Mouse (Mus musculus) MEL (cell line): ENCODE measurements around the gene Pomgnt1. TPM values are rescaled to one million over a fixed set of nuclear protein-coding genes. Genes with fewer than 3 reads are reported as not detected.

Experiments used
- DNase-seq: peaks from one replicate; pipeline ENCODE4 v3.0.0; 2011; ENCODE audit warnings: low read depth, low spot score
- H3K27ac ChIP-seq: 2 replicates; pipeline ENCODE4 v1.5.1; 2012; ENCODE audit warnings: low read depth, mild to moderate bottlenecking, control low read depth, low read length, moderate library complexity; ENCODE audit not compliant: control insufficient read depth
- H3K27me3 ChIP-seq, 2 experiments: fragments of 150-350 bp in 1 of 2; sonication (generic) in 1 of 2; 2 replicates each; pipeline ENCODE4 v1.6.1; 2012; ENCODE audit warnings: low read length in 2 of 2, mild to moderate bottlenecking in 2 of 2, improper control_type of control experiment in 1 of 2, moderate library complexity in 1 of 2; ENCODE audit not compliant: insufficient read depth in 2 of 2, control insufficient read depth in 1 of 2
- H3K36me3 ChIP-seq, 2 experiments: 2 replicates each; pipeline ENCODE4 v1.6.1; 2012 to 2014; ENCODE audit warnings: low read length in 2 of 2, improper control_type of control experiment in 1 of 2, inconsistent platforms in 1 of 2, mild to moderate bottlenecking in 1 of 2; ENCODE audit not compliant: insufficient read depth in 2 of 2, control insufficient read depth in 1 of 2
- H3K4me1 ChIP-seq, 2 experiments: fragments of 150-350 bp in 1 of 2; sonication (generic) in 1 of 2; 2 replicates each; pipeline ENCODE4 v1.6.1; 2012; ENCODE audit warnings: low read length in 2 of 2, improper control_type of control experiment in 1 of 2, mild to moderate bottlenecking in 1 of 2; ENCODE audit not compliant: insufficient read depth in 2 of 2, control insufficient read depth in 1 of 2
- H3K4me3 ChIP-seq, 2 experiments: fragments of 150-350 bp in 1 of 2; sonication (generic) in 1 of 2; 2 replicates each; pipeline ENCODE4 v1.5.1; 2012; ENCODE audit warnings: low read depth in 2 of 2, low read length in 2 of 2, mild to moderate bottlenecking in 2 of 2, moderate library complexity in 2 of 2, control low read depth in 1 of 2, improper control_type of control experiment in 1 of 2; ENCODE audit not compliant: control insufficient read depth in 1 of 2, insufficient read depth in 1 of 2
- H3K79me2 ChIP-seq: 2 replicates; pipeline ENCODE4 v1.6.1; 2012; ENCODE audit warnings: mild to moderate bottlenecking, low read length, moderate library complexity; ENCODE audit not compliant: control insufficient read depth, poor library complexity, insufficient read depth
- H3K9ac ChIP-seq: 2 replicates; pipeline ENCODE4 v1.6.1; 2012; ENCODE audit warnings: low read depth, mild to moderate bottlenecking, control low read depth, low read length, moderate library complexity; ENCODE audit not compliant: control insufficient read depth, poor library complexity, severe bottlenecking
- H3K9me3 ChIP-seq: fragments of 150-350 bp; sonication (generic); replicated peaks from 2 replicates; pipeline ENCODE4 v1.6.1; 2012; ENCODE audit warnings: mild to moderate bottlenecking, low read length, improper control_type of control experiment, moderate library complexity; ENCODE audit not compliant: insufficient read depth
- CHD2 ChIP-seq: IDR thresholded peaks from 2 replicates; pipeline ENCODE4 v1.6.1; 2011; ENCODE audit warnings: low read length, improper control_type of control experiment
- CTCF ChIP-seq, 3 experiments: IDR thresholded peaks in 2 of 3; conservative IDR thresholded peaks in 1 of 3; 2 replicates each; pipeline ENCODE4 v1.5.1; 2011 to 2012; ENCODE audit warnings: low read length in 3 of 3, low read depth in 2 of 3, mild to moderate bottlenecking in 2 of 3, improper control_type of control experiment in 1 of 3, inconsistent platforms in 1 of 3, mixed read lengths in 1 of 3, moderate library complexity in 1 of 3; ENCODE audit not compliant: control insufficient read depth in 1 of 3, insufficient read depth in 1 of 3, poor library complexity in 1 of 3, severe bottlenecking in 1 of 3
- E2F4 ChIP-seq: IDR thresholded peaks from 2 replicates; pipeline ENCODE4 v1.6.1; 2011; ENCODE audit warnings: low read depth, low read length, improper control_type of control experiment, borderline replicate concordance
- HCFC1 ChIP-seq: IDR thresholded peaks from 2 replicates; pipeline ENCODE4 v1.6.1; 2012; ENCODE audit warnings: low read depth, mild to moderate bottlenecking, inconsistent platforms, low read length, improper control_type of control experiment, moderate library complexity
- MAX ChIP-seq: IDR thresholded peaks from 2 replicates; pipeline ENCODE4 v1.6.1; 2011; ENCODE audit warnings: low read length, improper control_type of control experiment
- MXI1 ChIP-seq: IDR thresholded peaks from 2 replicates; pipeline ENCODE4 v1.6.1; 2011; ENCODE audit warnings: mild to moderate bottlenecking, low read depth, low read length, improper control_type of control experiment
- MYC ChIP-seq: IDR thresholded peaks from 2 replicates; pipeline ENCODE4 v1.6.1; 2011; ENCODE audit warnings: low read depth, mild to moderate bottlenecking, low read length, improper control_type of control experiment, moderate library complexity
- NELFE ChIP-seq: IDR thresholded peaks from 2 replicates; pipeline ENCODE4 v1.6.1; 2011; ENCODE audit warnings: low read depth, low read length, improper control_type of control experiment
- NRF1 ChIP-seq: IDR thresholded peaks from 2 replicates; pipeline ENCODE4 v1.6.1; 2014; ENCODE audit warnings: low read depth, mild to moderate bottlenecking, inconsistent platforms, low read length, improper control_type of control experiment, moderate library complexity; ENCODE audit not compliant: poor library complexity, insufficient read depth, severe bottlenecking
- POLR2A ChIP-seq, 2 experiments: IDR thresholded peaks; 2 replicates each; pipeline ENCODE4 v1.6.1; 2011 to 2012; ENCODE audit warnings: low read length in 2 of 2, mild to moderate bottlenecking in 2 of 2, control low read depth in 1 of 2, improper control_type of control experiment in 1 of 2, low read depth in 1 of 2, moderate library complexity in 1 of 2; ENCODE audit not compliant: control insufficient read depth in 1 of 2, insufficient read depth in 1 of 2, poor library complexity in 1 of 2
- POLR2AphosphoS2 ChIP-seq: IDR thresholded peaks from 2 replicates; pipeline ENCODE4 v1.6.1; 2011; ENCODE audit warnings: low read length, improper control_type of control experiment
- RCOR1 ChIP-seq: IDR thresholded peaks from 2 replicates; pipeline ENCODE4 v1.6.1; 2012; ENCODE audit warnings: low read depth, mild to moderate bottlenecking, inconsistent platforms, low read length, improper control_type of control experiment
- SIN3A ChIP-seq: IDR thresholded peaks from 2 replicates; pipeline ENCODE4 v1.6.1; 2012; ENCODE audit warnings: low read length, improper control_type of control experiment, inconsistent platforms
- SMC3 ChIP-seq: IDR thresholded peaks from 2 replicates; pipeline ENCODE4 v1.6.1; 2011; ENCODE audit warnings: low read depth, low read length, improper control_type of control experiment
- USF1 ChIP-seq: IDR thresholded peaks from 2 replicates; pipeline ENCODE4 v1.6.1; 2014; ENCODE audit warnings: low read depth, mild to moderate bottlenecking, inconsistent platforms, low read length, improper control_type of control experiment, moderate library complexity
- ZC3H11A ChIP-seq: IDR thresholded peaks from 2 replicates; pipeline ENCODE4 v1.6.1; 2012; ENCODE audit warnings: low read depth, mild to moderate bottlenecking, inconsistent platforms, low read length, improper control_type of control experiment
- ZMIZ1 ChIP-seq: IDR thresholded peaks from 2 replicates; pipeline ENCODE4 v1.6.1; 2012; ENCODE audit warnings: low read depth, mild to moderate bottlenecking, inconsistent platforms, low read length, improper control_type of control experiment, moderate library complexity
- polyA plus RNA-seq, 2 experiments: library from polyadenylated mRNA; stranded (reverse) in 1 of 2; unstranded in 1 of 2; fragments of >175 nt in 1 of 2; fragments of >200 nt in 1 of 2; gene quantifications; 2 replicates each; pipeline versions ENCODE4 v1.2.1 to v1.2.4; 2012; ENCODE audit warnings: low replicate concordance in 2 of 2, low read depth in 1 of 2; ENCODE audit not compliant: insufficient read length in 2 of 2, insufficient read depth in 1 of 2, missing spikeins in 1 of 2
- total RNA-seq: library from RNA; depleted of rRNA; stranded (reverse); fragments of 300-350 nt; gene quantifications from 2 replicates; pipeline ENCODE4 v1.2.3, GENCODE M21; 2012

The Pomgnt1 gene
- total and polyA plus RNA-seq, 3 experiments, result 33.6 to 35.3 TPM; not detected in 1

GRCm38 (mm10) chr4:116150156-116150861, 26.7 kb downstream of the Pomgnt1 start:
- Histone ChIP-seq H3K79me2 (peaks cover 14% of the 10 kb centered on the region), H3K27ac (peak overlapping the region; percentile 67), H3K9me3 (no peaks in the 10 kb centered on the region), H3K4me3 (peak overlapping the region; percentile 90 to 98), H3K9ac (peak overlapping the region; percentile 94), H3K27me3 (no peaks in the 10 kb centered on the region), H3K4me1 (peaks cover 0 to 10% of the 10 kb centered on the region in 2 experiments; a peak in 2 of 4 replicates), H3K36me3 (peaks cover 0 to 4% of the 10 kb centered on the region in 2 experiments)
- TF ChIP-seq POLR2AphosphoS2 (peak; percentile 53; the same call in 1 of the 2 replicates), SIN3A (peak; percentile 73), SMC3 (no peak), MXI1 (peak; percentile 32; the same call in 1 of the 2 replicates), NRF1 (no peak), POLR2A (IDR thresholded peaks at IDR 0.05; ENCODE audit: control insufficient read depth in 1 of 2, insufficient read depth in 1 of 2, low read depth in 1 of 2, low read length in 2 of 2, poor library complexity in 1 of 2) (peak; percentile 83 to 99), NELFE (peak; percentile 86), RCOR1 (no peak), ZMIZ1 (peak; percentile 70; the same call in 1 of the 2 replicates), HCFC1 (peak; percentile 59), USF1 (no peak)
- DNase-seq, result peak; percentile 68

DNA sequence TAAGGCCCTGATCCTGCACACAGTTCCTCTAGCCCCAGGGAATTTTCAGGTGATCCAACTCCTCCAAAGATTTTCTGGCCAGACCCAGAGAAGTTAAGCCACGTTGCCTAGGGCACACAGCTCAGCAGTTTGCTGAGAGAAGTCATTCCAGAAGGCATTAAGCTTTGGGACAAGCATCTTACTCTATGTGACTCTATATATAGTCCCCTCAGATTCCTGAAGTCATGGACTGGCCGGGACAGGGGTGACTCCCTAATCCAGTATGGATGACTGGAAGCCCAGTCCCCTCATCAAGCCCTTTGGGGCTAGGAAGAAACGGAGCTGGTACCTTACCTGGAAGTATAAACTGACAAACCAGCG, 27.2 kb downstream of the Pomgnt1 start:
- H3K79me2 ChIP-seq, result peaks cover 14% of the 10 kb centered on the region
- no peak for TF ChIP-seq ZC3H11A
- TF ChIP-seq CHD2, result no peak
- TF ChIP-seq E2F4, result no peak
- TF ChIP-seq MAX, result peak; percentile 44; the same call in 1 of the 2 replicates
- TF ChIP-seq MYC, result no peak
- 0 out of 2 replicates have a peak, but pooled peaks have one; percentile 1 for TF ChIP-seq HCFC1
- no peak for TF ChIP-seq CTCF (IDR thresholded peaks at IDR 0.05 in 2 of 3, conservative IDR thresholded peaks at IDR 0.05 in 1 of 3; ENCODE audit: control insufficient read depth in 1 of 3, insufficient read depth in 1 of 3, low read depth in 2 of 3, low read length in 3 of 3, poor library complexity in 1 of 3, severe bottlenecking in 1 of 3)
- H3K9ac ChIP-seq, result peak overlapping the region; percentile 86
- peaks cover 0 to 10% of the 10 kb centered on the region in 2 experiments; a peak in 2 of 4 replicates for H3K4me1 ChIP-seq
- H3K36me3 ChIP-seq, result peaks cover 2 to 4% of the 10 kb centered on the region in 2 experiments
- H3K9me3 ChIP-seq, result no peaks in the 10 kb centered on the region
- peak overlapping the region; percentile 32 for H3K27ac ChIP-seq
- no peak for DNase-seq
- peak overlapping the region; percentile 90 to 98 for H3K4me3 ChIP-seq
- no peaks in the 10 kb centered on the region for H3K27me3 ChIP-seq
